Mouse (Mus musculus): ENCODE measurements around the gene H2al1e. TPM values are rescaled to one million over a fixed set of nuclear protein-coding genes. Genes with fewer than 3 reads are reported as not detected.
A peak's percentile ranks its signal among the peaks of the same experiment; 100 is the strongest.
"Not testable (repeated sequence)": the region's sequence is repeated elsewhere in the genome, so short reads cannot be mapped to it uniquely, and the experiment has no call there.

The H2al1e gene
- total RNA-seq (2021) (not detected), polyA plus RNA-seq (2012; rRNA removed) (not detected in 2 replicates)
- long read RNA-seq, result 0 reads

DNA sequence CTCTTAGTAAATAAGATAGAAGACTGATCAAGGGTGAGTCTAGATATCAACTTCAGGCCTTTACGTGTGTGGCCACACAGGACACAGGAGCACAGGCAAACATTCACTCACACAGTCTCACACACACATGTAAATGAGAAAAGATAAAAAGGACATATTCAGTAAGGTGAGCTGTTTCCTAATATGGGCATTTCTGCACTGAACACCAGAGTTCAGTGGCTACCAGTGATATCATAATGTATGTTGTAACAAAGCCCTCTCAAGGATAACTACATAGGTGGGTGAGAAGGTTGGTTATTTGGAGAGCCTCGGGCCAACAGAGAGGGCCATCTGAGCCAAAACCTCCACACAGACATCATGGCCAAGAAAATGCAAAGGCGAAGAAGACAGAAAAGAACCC is at the start of gene H2al1e:
TSS of gene H2al1e (plus strand) at position 301 of the 400 bp plus-strand sequence.
- not testable (repeated sequence) for DNase-seq

DNA sequence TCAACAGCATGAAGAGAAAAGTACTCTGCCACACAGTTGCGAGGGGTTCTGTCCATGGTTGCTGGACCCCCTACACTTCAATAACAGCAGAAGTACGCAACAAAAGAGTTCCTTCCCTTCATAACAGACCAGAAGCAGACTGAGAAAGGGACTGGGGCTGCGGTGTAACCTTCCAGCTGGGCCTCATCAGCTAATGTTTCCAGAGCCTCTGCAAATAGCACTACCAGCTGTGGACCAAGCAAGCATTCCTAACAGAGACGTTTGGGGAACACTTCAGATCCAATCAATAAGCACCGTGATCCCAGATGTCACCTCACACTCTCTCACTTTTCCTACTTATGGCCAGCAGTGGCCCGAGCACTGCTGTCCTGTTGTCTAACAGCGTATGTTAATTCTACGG is 46.8 kb upstream of the H2al1e start:
- no peak for DNase-seq

DNA sequence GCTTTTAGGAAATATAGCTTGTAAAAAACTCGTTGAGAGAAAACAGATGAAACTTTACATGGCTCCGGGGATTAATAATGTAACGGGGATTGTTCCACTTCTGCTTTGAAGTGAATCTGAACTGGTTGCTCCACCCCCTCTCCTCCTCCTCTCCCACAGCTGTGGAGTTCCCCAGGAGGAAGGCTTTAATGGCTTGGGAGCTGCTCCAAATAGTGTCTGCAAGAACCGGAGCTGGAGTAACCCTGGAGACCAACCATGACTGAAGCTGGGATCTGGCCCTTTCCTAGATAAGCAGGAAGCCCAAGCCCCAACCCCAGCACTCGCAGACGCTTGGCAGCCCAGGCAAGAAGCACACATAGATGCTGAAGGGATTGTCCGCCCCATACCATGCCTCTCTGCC is 43.9 kb upstream of the H2al1e start:
- peak; percentile 6 for DNase-seq

DNA sequence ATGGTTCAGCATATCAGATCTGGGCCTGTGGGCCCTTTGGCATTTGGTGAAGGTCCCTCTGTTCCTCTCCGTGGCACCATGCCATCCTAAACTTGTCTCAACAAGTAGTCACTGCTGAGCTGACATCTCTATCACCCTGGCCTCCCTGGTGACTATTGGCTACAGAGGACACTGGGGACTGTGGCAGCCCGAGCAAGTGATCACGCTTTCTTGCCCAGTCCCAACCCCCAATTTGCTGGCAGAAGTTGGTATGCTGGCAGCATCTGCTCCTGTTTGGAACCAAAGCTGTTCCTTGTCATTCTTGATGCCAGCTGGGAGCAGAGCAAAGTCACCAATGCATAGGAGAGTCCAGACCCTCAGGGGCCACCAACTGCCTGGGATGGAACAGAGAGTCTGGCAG is 42.7 kb upstream of the H2al1e start:
- DNase-seq, result peak; percentile 10

DNA sequence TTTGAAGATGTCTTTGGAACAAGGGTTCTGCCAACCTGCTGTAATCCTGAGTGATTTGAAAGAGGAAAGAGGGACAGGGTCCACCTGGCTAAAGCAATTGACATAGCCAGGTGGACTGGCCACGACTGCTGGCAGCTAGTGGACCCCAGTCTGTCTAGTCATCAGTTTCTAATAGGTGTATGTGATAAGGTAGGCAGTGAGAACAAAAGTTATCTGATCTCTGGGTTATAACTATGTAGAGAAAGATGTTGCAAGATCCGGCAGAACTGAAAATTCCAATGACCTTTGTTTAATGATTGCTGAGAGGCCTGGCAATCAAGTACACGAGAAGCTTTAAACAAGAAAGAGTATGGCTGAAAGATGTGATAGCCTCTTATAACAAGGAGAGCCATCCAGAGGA is 38.5 kb upstream of the H2al1e start:
- no peak for DNase-seq

DNA sequence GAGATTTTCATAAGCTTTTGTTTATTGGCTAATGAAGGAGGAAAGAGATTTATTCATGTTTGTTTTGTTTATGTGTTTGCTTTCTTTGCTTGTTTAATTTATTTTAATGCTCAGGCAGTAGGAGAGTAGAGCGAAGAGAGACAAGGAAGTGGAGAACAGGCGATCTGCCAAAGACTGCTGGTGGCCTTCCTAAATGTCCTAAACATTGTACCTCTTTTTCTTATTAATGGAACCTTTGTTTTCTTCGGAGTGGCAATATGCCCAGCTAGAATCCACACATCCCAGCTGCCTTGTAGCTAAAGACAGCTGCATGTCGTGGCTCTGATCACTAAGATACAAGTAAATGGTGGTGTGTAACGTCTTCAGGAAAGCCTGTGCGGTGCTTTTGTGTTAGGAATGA is 34.7 kb upstream of the H2al1e start:
- no peak for DNase-seq

DNA sequence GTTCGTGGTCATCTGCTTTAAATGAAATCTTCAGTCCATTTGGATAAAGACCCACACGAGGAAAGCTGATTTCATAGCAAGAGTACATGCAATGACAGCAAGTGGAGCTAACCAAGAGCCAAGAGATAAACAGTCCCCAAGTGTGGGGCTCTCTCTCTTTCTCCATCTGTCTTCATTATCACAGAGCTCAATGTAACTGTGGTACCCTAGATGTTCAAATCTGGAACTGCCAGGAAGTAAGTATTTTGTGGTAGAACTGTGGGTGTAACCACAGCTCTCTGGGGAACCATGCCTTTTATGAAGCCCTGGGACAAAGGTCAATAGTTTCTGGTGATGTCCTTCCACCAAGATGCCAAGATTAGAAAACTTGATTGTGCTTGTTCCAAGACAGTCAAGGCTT is 31.0 kb upstream of the H2al1e start:
- no peak for DNase-seq

DNA sequence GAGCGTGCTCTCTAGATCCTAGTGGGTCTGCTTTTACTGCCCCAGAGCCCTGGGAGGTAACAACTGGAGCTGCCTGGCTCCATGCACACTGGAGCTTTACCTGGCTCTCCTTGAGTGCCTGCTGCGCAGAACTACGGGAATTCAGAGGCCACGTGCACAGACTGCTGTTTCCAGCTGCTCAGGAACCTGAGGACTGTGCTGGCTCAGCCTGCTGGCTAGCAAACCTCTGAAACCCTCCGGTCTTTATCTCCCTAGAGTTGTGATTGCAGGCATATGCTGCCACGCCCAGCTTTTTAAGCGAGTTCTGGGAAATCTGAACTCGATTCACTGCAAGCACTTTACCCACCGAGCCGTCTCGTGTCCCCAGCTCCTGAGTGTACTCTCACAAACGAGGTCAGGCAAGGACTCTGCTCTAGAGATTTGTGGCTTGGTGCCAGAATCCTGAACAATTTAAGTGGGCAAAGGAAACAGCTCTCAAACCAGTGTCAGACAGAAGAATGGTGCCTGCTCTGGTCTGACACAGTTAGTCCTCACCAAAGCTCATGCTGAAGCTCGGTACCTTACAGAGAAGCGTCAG is 23.3 kb upstream of the H2al1e start:
- peak; percentile 9 for DNase-seq

DNA sequence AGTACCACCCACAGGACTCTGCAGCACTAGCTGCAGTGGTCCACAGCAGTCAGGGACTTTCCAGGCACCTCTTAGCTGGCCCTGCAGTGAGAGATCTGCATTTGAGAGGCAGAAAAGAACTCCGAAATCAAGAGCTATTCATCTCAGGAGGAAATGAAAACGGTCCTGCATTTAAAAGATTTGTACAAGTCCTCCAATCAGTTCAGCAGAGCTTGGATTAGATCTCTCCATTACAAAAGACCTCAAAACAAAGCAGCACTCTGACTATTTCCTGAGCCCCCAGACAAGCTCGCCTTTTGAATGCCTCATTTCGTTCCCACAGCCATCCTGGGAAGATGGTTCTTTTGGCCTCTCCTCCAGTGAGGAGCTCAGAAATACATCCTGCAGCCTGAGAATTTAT is 22.5 kb upstream of the H2al1e start:
- DNase-seq, result no peak

DNA sequence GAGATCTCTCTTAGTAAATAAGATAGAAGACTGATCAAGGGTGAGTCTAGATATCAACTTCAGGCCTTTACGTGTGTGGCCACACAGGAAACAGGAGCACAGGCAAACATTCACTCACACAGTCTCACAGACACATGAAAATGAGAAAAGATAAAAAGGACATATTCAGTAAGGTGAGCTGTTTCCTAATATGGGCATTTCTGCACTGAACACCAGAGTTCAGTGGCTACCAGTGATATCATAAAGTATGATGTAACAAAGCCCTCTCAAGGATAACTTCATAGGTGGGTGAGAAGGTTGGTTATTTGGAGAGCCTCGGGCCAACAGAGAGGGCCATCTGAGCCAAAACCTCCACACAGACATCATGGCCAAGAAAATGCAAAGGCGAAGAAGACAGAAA is 12.8 kb upstream of the H2al1e start, which contains the start of gene H2al1a:
TSS of gene H2al1a (plus strand) at position 301 of the 400 bp plus-strand sequence.
- not testable (repeated sequence) for DNase-seq

DNA sequence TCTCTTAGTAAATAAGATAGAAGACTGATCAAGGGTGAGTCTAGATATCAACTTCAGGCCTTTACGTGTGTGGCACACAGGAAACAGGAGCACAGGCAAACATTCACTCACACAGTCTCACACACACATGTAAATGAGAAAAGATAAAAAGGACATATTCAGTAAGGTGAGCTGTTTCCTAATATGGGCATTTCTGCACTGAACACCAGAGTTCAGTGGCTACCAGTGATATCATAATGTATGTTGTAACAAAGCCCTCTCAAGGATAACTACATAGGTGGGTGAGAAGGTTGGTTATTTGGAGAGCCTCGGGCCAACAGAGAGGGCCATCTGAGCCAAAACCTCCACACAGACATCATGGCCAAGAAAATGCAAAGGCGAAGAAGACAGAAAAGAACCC is 9.6 kb upstream of the H2al1e start, which contains the start of gene H2al1b:
TSS of gene H2al1b (plus strand) at position 301 of the 400 bp plus-strand sequence.
- DNase-seq, result not testable (repeated sequence)

DNA sequence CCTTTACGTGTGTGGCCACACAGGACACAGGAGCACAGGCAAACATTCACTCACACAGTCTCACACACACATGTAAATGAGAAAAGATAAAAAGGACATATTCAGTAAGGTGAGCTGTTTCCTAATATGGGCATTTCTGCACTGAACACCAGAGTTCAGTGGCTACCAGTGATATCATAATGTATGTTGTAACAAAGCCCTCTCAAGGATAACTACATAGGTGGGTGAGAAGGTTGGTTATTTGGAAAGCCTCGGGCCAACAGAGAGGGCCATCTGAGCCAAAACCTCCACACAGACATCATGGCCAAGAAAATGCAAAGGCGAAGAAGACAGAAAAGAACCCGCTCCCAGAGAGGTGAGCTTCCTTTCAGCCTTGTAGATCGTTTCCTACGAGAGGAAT is 6.4 kb upstream of the H2al1e start, which contains the start of gene H2al1c:
TSS of gene H2al1c (plus strand) at position 301 of the 400 bp plus-strand sequence.
- not testable (repeated sequence) for DNase-seq

DNA sequence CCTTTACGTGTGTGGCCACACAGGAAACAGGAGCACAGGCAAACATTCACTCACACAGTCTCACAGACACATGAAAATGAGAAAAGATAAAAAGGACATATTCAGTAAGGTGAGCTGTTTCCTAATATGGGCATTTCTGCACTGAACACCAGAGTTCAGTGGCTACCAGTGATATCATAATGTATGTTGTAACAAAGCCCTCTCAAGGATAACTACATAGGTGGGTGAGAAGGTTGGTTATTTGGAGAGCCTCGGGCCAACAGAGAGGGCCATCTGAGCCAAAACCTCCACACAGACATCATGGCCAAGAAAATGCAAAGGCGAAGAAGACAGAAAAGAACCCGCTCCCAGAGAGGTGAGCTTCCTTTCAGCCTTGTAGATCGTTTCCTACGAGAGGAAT is 3.2 kb upstream of the H2al1e start, which contains the start of gene H2al1d:
TSS of gene H2al1d (plus strand) at position 301 of the 400 bp plus-strand sequence.
- DNase-seq, result not testable (repeated sequence)

DNA sequence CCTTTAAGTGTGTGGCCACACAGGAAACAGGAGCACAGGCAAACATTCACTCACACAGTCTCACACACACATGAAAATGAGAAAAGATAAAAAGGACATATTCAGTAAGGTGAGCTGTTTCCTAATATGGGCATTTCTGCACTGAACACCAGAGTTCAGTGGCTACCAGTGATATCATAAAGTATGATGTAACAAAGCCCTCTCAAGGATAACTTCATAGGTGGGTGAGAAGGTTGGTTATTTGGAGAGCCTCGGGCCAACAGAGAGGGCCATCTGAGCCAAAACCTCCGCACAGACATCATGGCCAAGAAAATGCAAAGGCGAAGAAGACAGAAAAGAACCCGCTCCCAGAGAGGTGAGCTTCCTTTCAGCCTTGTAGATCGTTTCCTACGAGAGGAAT is 3.1 kb downstream of the H2al1e start, which contains the start of gene H2al1f:
TSS of gene H2al1f (plus strand) at position 301 of the 400 bp plus-strand sequence.
- not testable (repeated sequence) for DNase-seq

DNA sequence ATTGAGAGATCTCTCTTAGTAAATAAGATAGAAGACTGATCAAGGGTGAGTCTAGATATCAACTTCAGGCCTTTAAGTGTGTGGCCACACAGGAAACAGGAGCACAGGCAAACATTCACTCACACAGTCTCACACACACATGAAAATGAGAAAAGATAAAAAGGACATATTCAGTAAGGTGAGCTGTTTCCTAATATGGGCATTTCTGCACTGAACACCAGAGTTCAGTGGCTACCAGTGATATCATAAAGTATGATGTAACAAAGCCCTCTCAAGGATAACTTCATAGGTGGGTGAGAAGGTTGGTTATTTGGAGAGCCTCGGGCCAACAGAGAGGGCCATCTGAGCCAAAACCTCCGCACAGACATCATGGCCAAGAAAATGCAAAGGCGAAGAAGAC is 6.2 kb downstream of the H2al1e start, which contains the start of gene H2al1g:
TSS of gene H2al1g (plus strand) at position 301 of the 400 bp plus-strand sequence.
- not testable (repeated sequence) for DNase-seq

DNA sequence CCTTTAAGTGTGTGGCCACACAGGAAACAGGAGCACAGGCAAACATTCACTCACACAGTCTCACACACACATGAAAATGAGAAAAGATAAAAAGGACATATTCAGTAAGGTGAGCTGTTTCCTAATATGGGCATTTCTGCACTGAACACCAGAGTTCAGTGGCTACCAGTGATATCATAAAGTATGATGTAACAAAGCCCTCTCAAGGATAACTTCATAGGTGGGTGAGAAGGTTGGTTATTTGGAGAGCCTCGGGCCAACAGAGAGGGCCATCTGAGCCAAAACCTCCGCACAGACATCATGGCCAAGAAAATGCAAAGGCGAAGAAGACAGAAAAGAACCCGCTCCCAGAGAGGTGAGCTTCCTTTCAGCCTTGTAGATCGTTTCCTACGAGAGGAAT is 9.5 kb downstream of the H2al1e start, which contains the start of gene H2al1h:
TSS of gene H2al1h (plus strand) at position 301 of the 400 bp plus-strand sequence.
- not testable (repeated sequence) for DNase-seq

DNA sequence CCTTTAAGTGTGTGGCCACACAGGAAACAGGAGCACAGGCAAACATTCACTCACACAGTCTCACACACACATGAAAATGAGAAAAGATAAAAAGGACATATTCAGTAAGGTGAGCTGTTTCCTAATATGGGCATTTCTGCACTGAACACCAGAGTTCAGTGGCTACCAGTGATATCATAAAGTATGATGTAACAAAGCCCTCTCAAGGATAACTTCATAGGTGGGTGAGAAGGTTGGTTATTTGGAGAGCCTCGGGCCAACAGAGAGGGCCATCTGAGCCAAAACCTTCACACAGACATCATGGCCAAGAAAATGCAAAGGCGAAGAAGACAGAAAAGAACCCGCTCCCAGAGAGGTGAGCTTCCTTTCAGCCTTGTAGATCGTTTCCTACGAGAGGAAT is 12.6 kb downstream of the H2al1e start, which contains the start of gene H2al1i:
TSS of gene H2al1i (plus strand) at position 301 of the 400 bp plus-strand sequence.
- DNase-seq, result not testable (repeated sequence)

DNA sequence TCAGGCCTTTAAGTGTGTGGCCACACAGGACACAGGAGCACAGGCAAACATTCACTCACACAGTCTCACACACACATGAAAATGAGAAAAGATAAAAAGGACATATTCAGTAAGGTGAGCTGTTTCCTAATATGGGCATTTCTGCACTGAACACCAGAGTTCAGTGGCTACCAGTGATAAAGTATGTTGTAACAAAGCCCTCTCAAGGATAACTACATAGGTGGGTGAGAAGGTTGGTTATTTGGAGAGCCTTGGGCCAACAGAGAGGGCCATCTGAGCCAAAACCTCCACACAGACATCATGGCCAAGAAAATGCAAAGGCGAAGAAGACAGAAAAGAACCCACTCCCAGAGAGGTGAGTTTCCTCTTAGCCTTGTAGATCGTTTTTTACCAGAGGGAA is 15.8 kb downstream of the H2al1e start, which contains the start of gene H2al1j:
TSS of gene H2al1j (plus strand) at position 301 of the 400 bp plus-strand sequence.
- not testable (repeated sequence) for DNase-seq

DNA sequence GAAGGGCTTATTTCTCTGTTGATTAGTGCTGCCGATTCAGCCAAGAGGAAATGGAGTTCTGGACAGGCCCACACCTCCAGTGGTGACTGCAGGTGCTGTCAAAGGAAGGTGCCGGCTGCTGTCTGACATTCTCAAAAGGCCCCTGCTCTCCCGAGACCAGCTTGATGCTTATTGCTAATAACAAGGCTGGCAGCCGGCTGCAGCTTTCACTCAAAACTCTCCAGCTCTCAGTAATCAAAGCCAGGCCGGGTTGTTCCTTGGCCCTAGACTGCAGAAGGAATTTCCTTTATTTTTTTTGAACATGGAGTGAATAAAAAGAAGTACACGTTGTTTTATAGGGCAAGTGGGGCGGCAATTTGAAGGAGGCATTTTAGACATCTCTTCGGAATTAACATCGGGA is 34.0 kb downstream of the H2al1e start:
- no peak for DNase-seq

DNA sequence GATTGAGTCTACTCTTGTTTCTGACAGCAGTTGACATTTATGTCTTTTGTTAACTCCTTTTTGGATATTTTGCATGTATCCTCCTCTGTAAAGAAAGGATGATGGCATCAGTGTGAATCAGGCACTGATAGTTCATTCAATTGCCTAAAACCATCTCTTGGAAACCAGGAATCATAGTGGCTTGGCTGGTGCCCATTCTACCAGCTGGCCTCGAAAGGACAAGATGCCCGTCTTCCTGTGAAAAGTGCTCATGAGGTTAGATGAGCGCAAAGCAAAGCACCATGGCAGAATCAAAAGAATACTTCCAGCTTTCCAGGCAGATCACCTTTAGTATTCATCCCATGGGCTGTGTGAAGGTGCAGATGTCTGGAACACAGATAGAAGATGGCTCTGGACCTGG is 35.0 kb downstream of the H2al1e start:
- DNase-seq, result no peak

DNA sequence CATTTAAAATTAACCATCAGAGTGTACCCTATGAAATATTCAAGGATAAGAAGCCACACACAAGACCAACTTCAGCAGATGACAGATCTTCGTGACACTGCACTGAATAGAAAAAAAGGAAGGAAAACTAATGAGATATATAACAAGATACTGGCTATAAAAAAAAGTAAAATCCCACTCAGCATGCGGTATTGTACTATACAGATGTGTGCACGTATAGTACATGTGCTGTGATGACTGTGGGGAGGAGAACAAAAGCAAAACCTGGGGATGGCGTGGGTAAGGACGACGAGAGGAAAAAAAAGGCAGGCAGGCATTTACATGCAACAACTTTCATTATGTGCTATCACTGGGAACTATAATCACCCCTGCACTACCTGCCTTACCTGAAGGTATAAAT is 49.1 kb downstream of the H2al1e start:
- DNase-seq, result no peak

DNA sequence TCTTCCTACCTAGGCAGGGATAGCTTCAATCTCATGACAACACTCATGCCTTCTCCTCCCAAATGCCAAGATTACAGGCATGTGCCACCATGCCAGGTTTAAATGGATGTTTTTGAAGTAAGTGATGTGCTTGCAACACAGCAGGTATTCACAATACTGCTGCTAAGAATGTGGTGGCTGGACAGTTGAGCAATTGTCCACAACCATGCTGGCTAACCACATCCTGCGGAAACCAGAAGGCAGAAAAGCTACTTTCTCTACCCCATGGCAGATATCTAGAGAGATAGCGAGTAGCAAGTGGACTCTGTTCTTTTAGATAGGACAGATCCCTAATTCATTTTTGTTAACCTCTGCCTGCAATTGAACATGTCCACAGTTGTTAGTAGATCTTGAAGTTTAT is 49.5 kb downstream of the H2al1e start:
- no peak for DNase-seq

Data from adrenal gland, adult 2 months (tissue).